Mouse (Mus musculus) liver, postnatal 0 days (tissue): ENCODE data around the gene Draxin.

Experiments used
- CTCF ChIP-seq: sonication (generic); IDR thresholded peaks from 2 replicates; pipeline ENCODE4 v1.5.1; 2016; ENCODE audit warnings: antibody characterized with exemption, low read depth
- EP300 ChIP-seq: IDR thresholded peaks from 2 replicates; pipeline ENCODE4 v1.6.1; 2016; ENCODE audit warnings: antibody characterized with exemption, low read depth, mild to moderate bottlenecking

- TF ChIP-seq CTCF (no peak), EP300 (no peak)
These were observed 9.9 kb downstream of the Draxin start for GRCm38 (mm10) chr4:148120555-148120954.
